Mouse (Mus musculus) midbrain, embryonic 11.5 days (tissue): ENCODE data around the gene Fitm1. TPM values are rescaled to one million over a fixed set of nuclear protein-coding genes. Genes with fewer than 3 reads are reported as not detected.

Experiments
- ATAC-seq: fragments of 200-750 bp; cut with Nextera tagmentation; 2 replicates; pipeline ENCODE4 v1.8.0; 2017; ENCODE audit warnings: moderate TSS enrichment, moderate library complexity; ENCODE audit not compliant: low FRiP score
- DNase-seq: peaks from one replicate; pipeline ENCODE4 v3.0.0; 2015; ENCODE audit warnings: low spot score; ENCODE audit errors: missing footprints
- H3K27ac ChIP-seq: fragments of 300-500 bp; sonication (generic); 2 replicates; pipeline ENCODE4 v1.5.1; 2014; ENCODE audit warnings: low read depth, low read length
- H3K27me3 ChIP-seq: fragments of 300-500 bp; sonication (generic); 2 replicates; pipeline ENCODE4 v1.6.1; 2014; ENCODE audit warnings: mild to moderate bottlenecking, low read length, moderate library complexity, mixed read lengths; ENCODE audit not compliant: control insufficient read depth, insufficient read depth
- H3K36me3 ChIP-seq: fragments of 300-500 bp; sonication (generic); 2 replicates; pipeline ENCODE4 v1.6.1; 2014; ENCODE audit warnings: mild to moderate bottlenecking, low read length, moderate library complexity, mixed read lengths; ENCODE audit not compliant: control insufficient read depth, insufficient read depth
- H3K4me1 ChIP-seq: fragments of 300-500 bp; sonication (generic); 2 replicates; pipeline ENCODE4 v1.6.1; 2014; ENCODE audit warnings: low read length; ENCODE audit not compliant: control insufficient read depth, insufficient read depth
- H3K4me2 ChIP-seq: fragments of 300-500 bp; sonication (generic); 2 replicates; pipeline ENCODE4 v1.6.1; 2014; ENCODE audit warnings: mild to moderate bottlenecking, moderate library complexity
- H3K4me3 ChIP-seq: fragments of 300-500 bp; sonication (generic); 2 replicates; pipeline ENCODE4 v1.5.1; 2014; ENCODE audit warnings: low read depth, low read length
- H3K9ac ChIP-seq: fragments of 300-500 bp; sonication (generic); 2 replicates; pipeline ENCODE4 v1.6.1; 2014; ENCODE audit warnings: low read length
- H3K9me3 ChIP-seq: fragments of 300-500 bp; sonication (generic); 2 replicates; pipeline ENCODE4 v1.6.1; 2016; ENCODE audit warnings: low read length; ENCODE audit not compliant: control insufficient read depth
- WGBS: fragments of 180-500 bp; shearing (Covaris S2); extraction: QIAGEN DNeasy Blood & Tissue Kit; methylation state at CpG from one replicate; pipeline ENCODE4 v1.1.7; 2014; 5-methylcytosine and 5-hydroxymethylcytosine counted together
- polyA plus RNA-seq: library from polyadenylated mRNA; unstranded; fragments of >200 nt; fragmentation: Nextera tagmentation; extraction: Ambion mirVana; gene quantifications from 2 replicates; pipeline ENCODE4 v1.2.1, GENCODE M21; 2014

The Fitm1 gene
- polyA plus RNA-seq, 1 experiment from 2014 or later, result not detected

DNA sequence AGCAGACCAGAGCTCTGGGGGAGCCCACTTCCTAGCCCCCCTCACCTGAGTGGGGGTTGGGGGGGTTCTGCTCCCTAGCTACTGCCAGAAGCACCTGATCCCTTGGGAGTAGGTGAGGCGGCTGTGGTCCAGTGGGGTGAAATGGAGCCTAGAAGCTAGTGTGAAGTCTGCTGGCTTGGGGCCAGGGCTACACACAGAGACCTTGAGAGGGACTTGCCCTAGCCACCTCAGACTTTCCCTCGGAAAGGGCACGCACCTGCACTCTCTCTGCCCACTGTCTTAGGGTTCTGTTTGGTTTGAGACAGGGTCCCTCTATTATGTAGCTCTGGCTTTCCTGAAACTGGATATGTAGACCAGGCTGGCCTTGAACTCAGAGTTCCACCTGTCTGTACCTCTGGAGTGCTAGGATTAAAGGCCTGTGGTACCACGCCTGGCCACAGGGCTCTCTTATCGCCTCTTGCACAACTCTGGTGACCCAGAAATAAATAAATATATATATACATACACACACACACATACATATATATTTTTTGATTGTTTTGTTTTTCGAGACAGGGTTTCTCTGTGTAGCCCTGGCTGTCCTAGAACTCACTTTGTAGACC is 3.4 kb downstream of the Fitm1 start:
- ATAC-seq, result peak; percentile 60; the same call in 1 of the 2 replicates
- no peak for DNase-seq
- WGBS, result 25% methylated on average over 6 of the region's 6 CpGs

GRCm38 (mm10) chr14:55579511-55580496 is 4.4 kb downstream of the Fitm1 start:
- Histone ChIP-seq H3K36me3 (peaks cover 9% of the 10 kb centered on the region; the same call in 1 of the 2 replicates), H3K4me2 (no peak overlapping the region), H3K4me1 (peaks cover 13% of the 10 kb centered on the region), H3K27ac (no peak overlapping the region), H3K4me3 (no peak overlapping the region), H3K27me3 (no peaks in the 10 kb centered on the region), H3K9me3 (no peaks in the 10 kb centered on the region), H3K9ac (no peak overlapping the region)
- ATAC-seq, result no peak
- 81% methylated on average over 23 of the region's 23 CpGs for WGBS
- DNase-seq, result no peak

More for the DNA sequence above, 3.4 kb downstream of the Fitm1 start:
- Histone ChIP-seq H3K4me1 (peaks cover 11% of the 10 kb centered on the region), H3K4me3 (peak overlapping the region; percentile 57), H3K36me3 (peaks cover 9% of the 10 kb centered on the region; the same call in 1 of the 2 replicates), H3K9ac (peak overlapping the region; percentile 90), H3K9me3 (no peaks in the 10 kb centered on the region), H3K27ac (no peak overlapping the region; the same call in 1 of the 2 replicates), H3K27me3 (no peaks in the 10 kb centered on the region), H3K4me2 (peak overlapping the region; percentile 80)

- Histone ChIP-seq H3K4me3 (no peak overlapping the region), H3K9me3 (no peaks in the 10 kb centered on the region), H3K9ac (no peak overlapping the region), H3K4me1 (peaks cover 13% of the 10 kb centered on the region), H3K27ac (no peak overlapping the region; the same call in 1 of the 2 replicates), H3K4me2 (no peak overlapping the region), H3K27me3 (no peaks in the 10 kb centered on the region), H3K36me3 (peaks cover 9% of the 10 kb centered on the region; the same call in 1 of the 2 replicates)
- 94% methylated on average over 16 of the region's 16 CpGs for WGBS
- no peak for DNase-seq
- no peak for ATAC-seq
Observed at GRCm38 (mm10) chr14:55580731-55581130, 5.3 kb downstream of the Fitm1 start.

DNA sequence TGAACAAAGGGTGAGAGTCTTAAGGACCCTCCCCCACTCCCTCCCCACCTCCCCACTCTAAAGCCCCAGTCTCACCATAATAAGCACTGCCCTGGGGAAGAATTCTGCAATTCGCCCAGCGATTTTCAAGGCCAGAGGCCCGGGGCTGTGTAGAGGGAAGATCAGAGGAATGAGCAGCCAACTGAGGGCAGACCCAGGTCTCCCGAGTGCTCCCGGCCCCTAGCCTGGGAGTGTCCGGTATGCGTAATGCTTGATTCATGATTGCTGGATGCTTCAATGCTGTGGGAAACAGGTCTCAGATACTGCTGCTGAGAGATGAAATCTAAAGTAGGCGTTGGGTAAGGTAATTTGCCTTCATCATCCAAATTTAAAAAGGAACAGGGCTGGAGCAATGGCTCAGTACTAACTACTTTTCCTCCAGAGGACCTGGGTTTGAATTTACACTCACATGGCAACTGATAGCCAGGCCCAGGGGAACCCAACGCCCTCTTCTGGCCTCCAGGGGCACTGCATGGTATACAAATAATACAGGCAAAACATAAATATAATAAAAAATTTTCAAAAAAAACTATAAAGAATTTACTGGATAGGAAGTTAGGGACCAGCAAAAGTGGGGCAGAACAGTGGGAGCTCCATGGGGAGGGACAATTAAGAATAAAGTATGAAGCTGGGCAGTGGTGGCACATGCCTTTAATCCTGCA is 6.7 kb downstream of the Fitm1 start:
- WGBS, result 75% methylated on average over 9 of the region's 9 CpGs
- peaks cover 9% of the 10 kb centered on the region; the same call in 1 of the 2 replicates for H3K36me3 ChIP-seq

DNA sequence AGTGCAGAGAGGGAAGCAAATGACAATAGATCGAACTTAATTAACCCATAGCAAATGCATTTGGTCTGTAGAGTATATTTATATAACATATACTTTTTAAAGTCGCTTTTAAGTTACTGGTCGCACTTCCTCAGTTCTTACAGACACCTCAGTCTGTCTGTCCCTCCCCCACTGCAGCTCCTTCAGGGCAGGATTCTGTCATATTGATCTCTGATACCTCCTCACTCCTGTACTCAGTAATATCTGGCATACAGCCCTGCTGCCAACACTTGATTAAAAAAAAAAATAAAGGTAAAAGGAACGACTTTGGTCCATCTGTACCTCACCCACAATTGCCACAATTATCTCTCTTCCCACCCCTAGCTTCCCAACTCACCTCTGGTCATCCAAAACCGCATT is 8.9 kb downstream of the Fitm1 start:
- no peak overlapping the region for H3K27ac ChIP-seq
- 31% methylated on average over 5 of the region's 5 CpGs for whole genome bisulfite sequencing
- no peak for DNase-seq
- peaks cover 2% of the 10 kb centered on the region for H3K4me1 ChIP-seq
- no peak for ATAC-seq
- H3K27me3 ChIP-seq, result no peaks in the 10 kb centered on the region
- peak overlapping the region; percentile 65 for H3K9ac ChIP-seq
- H3K9me3 ChIP-seq, result no peaks in the 10 kb centered on the region
- H3K4me2 ChIP-seq, result peak overlapping the region; percentile 60
- H3K4me3 ChIP-seq, result peak overlapping the region; percentile 43
- H3K36me3 ChIP-seq, result peaks cover 9% of the 10 kb centered on the region; the same call in 1 of the 2 replicates

More for the DNA sequence above, 6.7 kb downstream of the Fitm1 start:
- ATAC-seq, result no peak
- no peak overlapping the region for H3K27ac ChIP-seq
- peaks cover 13% of the 10 kb centered on the region for H3K4me1 ChIP-seq
- DNase-seq, result no peak
- no peak overlapping the region for H3K4me3 ChIP-seq
- H3K9me3 ChIP-seq, result no peaks in the 10 kb centered on the region
- H3K4me2 ChIP-seq, result no peak overlapping the region
- H3K27me3 ChIP-seq, result no peaks in the 10 kb centered on the region
- H3K9ac ChIP-seq, result no peak overlapping the region

DNA sequence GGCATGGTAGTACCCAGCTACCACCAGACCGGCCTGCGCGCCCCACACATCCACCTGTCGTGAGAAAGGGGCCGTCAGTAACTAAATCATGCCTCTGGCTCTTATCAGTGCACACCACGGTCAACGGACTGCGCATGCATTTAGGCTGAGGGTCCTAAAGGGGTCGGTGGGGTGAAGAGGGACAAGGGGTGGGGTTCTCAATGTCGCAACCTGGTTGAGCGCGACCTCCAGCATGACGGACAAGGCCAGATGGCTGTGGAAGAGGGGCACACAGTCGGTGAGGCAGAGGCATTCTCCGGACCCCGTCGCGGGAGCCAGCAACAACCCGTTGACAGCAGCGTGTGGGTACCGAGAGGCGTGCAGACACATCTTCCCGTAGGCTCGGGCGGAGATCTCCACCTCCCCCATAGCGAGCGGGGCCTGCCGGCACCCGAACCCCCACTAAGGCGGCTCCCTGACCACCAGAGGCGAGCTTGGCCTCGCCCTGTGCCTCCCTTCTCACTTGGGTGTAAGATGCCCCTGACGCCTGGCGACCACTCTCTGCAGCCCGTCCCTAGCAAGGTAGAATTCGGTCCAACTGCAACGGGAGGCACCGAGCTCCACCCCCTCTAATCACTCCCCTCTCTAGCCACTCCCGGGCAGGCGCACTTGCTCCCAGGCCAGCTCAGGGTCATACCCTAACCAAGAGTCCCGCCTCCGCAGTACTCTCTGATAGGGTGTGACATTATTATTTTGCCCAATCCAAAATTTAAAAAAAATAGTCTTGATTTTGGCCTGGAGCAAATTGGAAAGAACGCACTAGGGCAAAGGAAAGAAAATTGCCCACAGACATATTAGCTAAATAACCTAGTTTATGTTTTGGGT is 9.5 kb downstream of the Fitm1 start, which contains the start of gene Emc9:
Gene Emc9, minus strand, starts transcription at position 601 of the 864 bp plus-strand sequence.
- no peak within 1 kb of the TSS for H3K27ac ChIP-seq
- H3K4me2 ChIP-seq, result peak within 1 kb of the TSS; percentile 60
- H3K9me3 ChIP-seq, result no peaks in the 10 kb centered on the region
- peaks cover 9% of the 10 kb centered on the region; the same call in 1 of the 2 replicates for H3K36me3 ChIP-seq
- H3K4me1 ChIP-seq, result peaks cover 2% of the 10 kb centered on the region
- DNase-seq (peak; percentile 89), ATAC-seq (peak; percentile 75)
- H3K9ac ChIP-seq, result peak within 1 kb of the TSS; percentile 65
- WGBS, result 2% methylated on average over 43 of the region's 43 CpGs
- H3K27me3 ChIP-seq, result no peaks in the 10 kb centered on the region
- H3K4me3 ChIP-seq, result peak within 1 kb of the TSS; percentile 43

- Histone ChIP-seq H3K9ac (no peak overlapping the region), H3K36me3 (peaks cover 9% of the 10 kb centered on the region; the same call in 1 of the 2 replicates), H3K4me2 (no peak overlapping the region; the same call in 1 of the 2 replicates), H3K4me1 (peaks cover 7% of the 10 kb centered on the region), H3K4me3 (no peak overlapping the region), H3K27me3 (no peaks in the 10 kb centered on the region), H3K27ac (no peak overlapping the region), H3K9me3 (no peaks in the 10 kb centered on the region)
- DNase-seq (no peak), ATAC-seq (no peak)
- 65% methylated on average over 6 of the region's 6 CpGs for whole genome bisulfite sequencing
Observed at GRCm38 (mm10) chr14:55585566-55585960, 10.1 kb downstream of the Fitm1 start.

DNA sequence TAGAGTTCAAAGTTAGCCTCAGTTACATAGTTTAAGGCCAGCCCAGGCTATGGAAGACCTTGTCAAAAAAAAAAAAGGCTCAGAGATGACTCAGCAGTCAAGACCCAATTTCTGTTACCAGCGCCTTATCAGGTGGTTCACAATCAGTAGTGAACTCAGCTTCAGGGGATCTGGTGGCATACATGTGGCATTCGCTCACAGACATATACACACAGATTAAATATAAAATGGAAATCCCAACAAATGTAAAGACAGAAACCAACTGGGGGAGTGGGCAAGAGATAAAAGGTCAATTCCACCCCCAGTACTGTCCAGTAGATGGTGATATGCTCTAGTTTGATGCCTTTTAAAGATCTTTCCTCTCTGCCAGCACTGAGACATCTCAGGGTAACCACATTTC is 10.7 kb downstream of the Fitm1 start:
- H3K27me3 ChIP-seq, result no peaks in the 10 kb centered on the region
- peaks cover 5% of the 10 kb centered on the region; the same call in 1 of the 2 replicates for H3K36me3 ChIP-seq
- peaks cover 7% of the 10 kb centered on the region for H3K4me1 ChIP-seq
- H3K27ac ChIP-seq, result no peak overlapping the region
- no peak overlapping the region for H3K4me3 ChIP-seq
- 98% methylated on average over 2 of the region's 2 CpGs for WGBS
- DNase-seq (no peak), ATAC-seq (no peak)
- no peaks in the 10 kb centered on the region for H3K9me3 ChIP-seq
- H3K9ac ChIP-seq, result no peak overlapping the region
- H3K4me2 ChIP-seq, result no peak overlapping the region
